Mouse (Mus musculus) limb, embryonic 12.5 days (tissue): ENCODE measurements around the gene Slc13a1. TPM values are rescaled to one million over a fixed set of nuclear protein-coding genes. Genes with fewer than 3 reads are reported as not detected.
"Not testable (repeated sequence)": the region's sequence is repeated elsewhere in the genome, so short reads cannot be mapped to it uniquely, and the experiment has no call there.

Experiments used
- ATAC-seq: fragments of 200-750 bp; cut with Nextera tagmentation; 2 replicates; pipeline ENCODE4 v1.8.0; 2017; ENCODE audit warnings: low read depth, moderate TSS enrichment; ENCODE audit not compliant: insufficient number of reproducible peaks, insufficient read depth, low FRiP score, low TSS enrichment
- H3K27ac ChIP-seq: fragments of 300-500 bp; sonication (generic); 2 replicates; pipeline ENCODE4 v1.5.1; 2016; ENCODE audit warnings: mild to moderate bottlenecking, moderate library complexity
- H3K27me3 ChIP-seq: fragments of 300-500 bp; sonication (generic); 2 replicates; pipeline ENCODE4 v1.6.1; 2016; ENCODE audit warnings: mild to moderate bottlenecking, moderate library complexity
- H3K36me3 ChIP-seq: fragments of 300-500 bp; sonication (generic); 2 replicates; pipeline ENCODE4 v1.6.1; 2016; ENCODE audit warnings: mild to moderate bottlenecking, moderate library complexity
- H3K4me1 ChIP-seq: fragments of 300-500 bp; sonication (generic); replicated peaks from 2 replicates; pipeline ENCODE4 v1.6.1; 2016
- H3K4me2 ChIP-seq: fragments of 300-500 bp; sonication (generic); 2 replicates; pipeline ENCODE4 v1.6.1; 2016; ENCODE audit warnings: mild to moderate bottlenecking, moderate library complexity
- H3K4me3 ChIP-seq: fragments of 300-500 bp; sonication (generic); replicated peaks from 2 replicates; pipeline ENCODE4 v1.5.1; 2016; ENCODE audit warnings: mild to moderate bottlenecking
- H3K9ac ChIP-seq: fragments of 300-500 bp; sonication (generic); replicated peaks from 2 replicates; pipeline ENCODE4 v1.6.1; 2016; ENCODE audit warnings: mild to moderate bottlenecking, moderate library complexity
- H3K9me3 ChIP-seq: fragments of 300-500 bp; sonication (generic); 2 replicates; pipeline ENCODE4 v1.6.1; 2016; ENCODE audit warnings: mild to moderate bottlenecking, moderate library complexity
- WGBS: fragments of 180-500 bp; shearing (Covaris S2); methylation state at CpG from one replicate; pipeline ENCODE4 v1.1.7; 2016; 5-methylcytosine and 5-hydroxymethylcytosine counted together
- polyA plus RNA-seq: library from polyadenylated mRNA; unstranded; fragments of >200 nt; fragmentation: Nextera tagmentation; extraction: Ambion mirVana; gene quantifications from 2 replicates; pipeline ENCODE4 v1.2.1, GENCODE M21; 2016

Gene Slc13a1
- 0.09 TPM in 1 of 2 replicates, not detected in the other for polyA plus RNA-seq

DNA sequence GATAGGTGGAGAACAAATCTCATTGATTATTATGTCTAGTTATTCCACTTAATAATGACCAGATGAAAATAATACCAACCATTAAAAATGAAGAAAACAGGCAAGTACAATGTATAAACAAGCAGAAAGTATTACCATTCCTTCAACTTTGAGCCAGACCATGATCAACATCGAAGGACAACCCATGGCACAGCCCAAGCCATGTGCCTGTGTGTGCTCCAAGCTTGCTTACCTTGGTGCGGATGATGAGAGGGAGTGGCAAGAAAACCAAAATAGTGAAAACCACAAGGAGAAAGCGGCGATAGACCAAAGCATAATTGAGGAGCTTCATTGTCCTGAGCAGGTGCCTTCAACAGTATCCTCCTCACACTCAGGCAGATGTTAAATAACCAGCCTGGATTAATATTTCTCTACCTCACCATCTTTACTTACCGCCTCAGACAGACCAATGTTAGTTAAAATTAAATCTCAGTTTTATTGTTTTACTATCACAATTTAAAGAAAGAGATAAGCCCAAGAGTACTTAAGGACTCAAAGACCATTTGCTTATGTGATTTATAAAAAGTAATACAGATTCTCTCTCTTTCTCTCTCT lies at the start of gene Slc13a1:
Gene Slc13a1, minus strand, starts transcription at position 359 of the 594 bp plus-strand sequence.
- H3K4me1 ChIP-seq = no peaks in the 10 kb centered on the region
- WGBS = 89% methylated on average over 5 of the region's 5 CpGs
- no peaks in the 10 kb centered on the region for H3K27me3 ChIP-seq
- H3K36me3 ChIP-seq = no peaks in the 10 kb centered on the region
- H3K9me3 ChIP-seq = no peaks in the 10 kb centered on the region
- no peak for ATAC-seq
- no peak within 1 kb of the TSS for H3K4me3 ChIP-seq
- H3K27ac ChIP-seq = no peak within 1 kb of the TSS
- no peak within 1 kb of the TSS for H3K9ac ChIP-seq
- no peak within 1 kb of the TSS for H3K4me2 ChIP-seq

DNA sequence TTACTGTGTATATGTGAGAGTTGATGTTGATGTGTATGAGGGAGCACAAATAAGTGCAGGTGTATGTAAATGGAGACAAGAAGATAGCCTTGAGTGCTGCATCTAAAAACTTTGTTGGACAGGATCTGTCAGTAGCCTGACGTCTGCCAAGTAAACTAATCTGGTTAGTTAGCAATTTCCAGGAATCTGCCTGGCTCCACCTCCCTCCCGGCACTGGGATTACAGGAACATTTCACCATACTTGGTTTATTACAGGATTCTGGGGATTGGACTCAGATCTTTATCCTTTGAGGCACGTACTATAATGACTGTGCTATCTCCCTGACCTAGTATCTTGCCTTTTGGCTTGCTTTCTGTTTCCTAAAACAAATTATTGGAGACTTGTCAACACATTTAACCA lies 40.0 kb upstream of the Slc13a1 start:
- Histone ChIP-seq H3K9ac (no peak overlapping the region), H3K4me1 (no peaks in the 10 kb centered on the region), H3K9me3 (no peaks in the 10 kb centered on the region), H3K36me3 (no peaks in the 10 kb centered on the region), H3K4me2 (no peak overlapping the region), H3K27ac (no peak overlapping the region), H3K27me3 (no peaks in the 10 kb centered on the region), H3K4me3 (no peak overlapping the region)
- no peak for ATAC-seq
- 73% methylated on average over 3 of the region's 3 CpGs for WGBS

DNA sequence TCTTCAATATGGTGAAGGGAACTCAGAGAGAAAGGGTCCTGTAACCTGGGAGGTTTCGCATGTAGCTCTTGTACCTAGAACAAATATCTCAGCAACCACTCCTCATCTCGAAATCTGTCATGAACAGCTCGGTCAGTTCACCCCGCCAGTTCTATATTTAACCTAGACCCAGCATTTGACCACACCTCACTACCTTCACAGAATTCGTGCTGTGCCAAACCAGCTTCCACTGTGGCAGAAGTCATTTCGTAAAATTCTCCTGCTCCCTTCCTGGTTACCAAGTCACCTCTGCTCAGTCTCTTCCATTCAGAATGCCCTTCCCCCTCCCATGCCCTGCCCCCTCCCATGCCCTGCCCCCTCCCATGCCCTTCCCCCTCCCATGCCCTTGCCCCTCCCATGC lies 34.3 kb upstream of the Slc13a1 start:
- no peak for ATAC-seq
- Histone ChIP-seq H3K9ac (no peak overlapping the region), H3K27me3 (no peaks in the 10 kb centered on the region), H3K9me3 (no peaks in the 10 kb centered on the region), H3K4me2 (no peak overlapping the region), H3K4me3 (no peak overlapping the region), H3K36me3 (no peaks in the 10 kb centered on the region), H3K27ac (no peak overlapping the region), H3K4me1 (0 out of 2 replicates have a peak, but pooled peaks cover 2% of the 10 kb centered on the region)
- 91% methylated on average over 6 of the region's 6 CpGs for WGBS

DNA sequence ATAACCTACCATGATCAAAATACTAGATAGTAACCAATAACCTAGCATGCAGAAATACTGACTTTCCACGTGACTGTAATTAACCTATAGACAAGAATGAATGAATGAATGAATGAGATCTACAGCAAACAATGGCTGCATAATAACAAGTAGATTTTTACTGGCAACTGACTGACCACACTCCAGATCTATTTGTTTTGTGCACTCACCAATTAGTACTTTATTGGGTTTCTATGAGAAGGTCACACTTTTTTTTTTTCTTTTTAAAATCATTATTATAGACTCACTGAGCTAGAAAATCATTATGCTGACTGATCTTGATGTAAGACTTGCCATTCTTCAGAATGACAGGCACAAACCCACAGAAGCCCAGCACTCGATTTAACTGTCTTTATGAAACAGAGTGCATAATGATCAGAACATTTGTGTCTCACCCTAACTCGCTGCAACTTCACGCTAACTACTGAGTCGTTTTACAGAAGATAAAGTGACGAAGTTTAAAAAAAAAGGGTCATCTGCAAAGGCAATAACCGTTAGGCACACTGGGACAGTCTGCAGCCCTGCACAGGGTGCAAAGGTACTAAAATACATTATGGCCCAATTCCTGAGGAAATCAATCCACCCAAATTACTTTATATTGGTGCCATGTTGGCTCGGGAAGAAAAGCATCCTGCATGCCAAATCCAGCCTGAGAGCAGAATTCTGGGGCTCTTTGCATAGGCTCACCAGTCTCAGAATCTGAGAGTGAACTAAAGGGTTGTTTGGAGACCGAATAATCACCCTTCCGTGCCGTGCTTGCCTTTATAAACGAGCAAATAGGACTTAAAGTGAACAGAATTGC lies 33.0 kb upstream of the Slc13a1 start:
- Histone ChIP-seq H3K36me3 (no peaks in the 10 kb centered on the region), H3K4me3 (no peak overlapping the region), H3K9ac (no peak overlapping the region), H3K27ac (no peak overlapping the region), H3K4me2 (no peak overlapping the region), H3K27me3 (no peaks in the 10 kb centered on the region), H3K4me1 (0 out of 2 replicates have a peak, but pooled peaks cover 2% of the 10 kb centered on the region), H3K9me3 (no peaks in the 10 kb centered on the region)
- ATAC-seq = no peak
- 41% methylated on average over 12 of the region's 12 CpGs for WGBS

DNA sequence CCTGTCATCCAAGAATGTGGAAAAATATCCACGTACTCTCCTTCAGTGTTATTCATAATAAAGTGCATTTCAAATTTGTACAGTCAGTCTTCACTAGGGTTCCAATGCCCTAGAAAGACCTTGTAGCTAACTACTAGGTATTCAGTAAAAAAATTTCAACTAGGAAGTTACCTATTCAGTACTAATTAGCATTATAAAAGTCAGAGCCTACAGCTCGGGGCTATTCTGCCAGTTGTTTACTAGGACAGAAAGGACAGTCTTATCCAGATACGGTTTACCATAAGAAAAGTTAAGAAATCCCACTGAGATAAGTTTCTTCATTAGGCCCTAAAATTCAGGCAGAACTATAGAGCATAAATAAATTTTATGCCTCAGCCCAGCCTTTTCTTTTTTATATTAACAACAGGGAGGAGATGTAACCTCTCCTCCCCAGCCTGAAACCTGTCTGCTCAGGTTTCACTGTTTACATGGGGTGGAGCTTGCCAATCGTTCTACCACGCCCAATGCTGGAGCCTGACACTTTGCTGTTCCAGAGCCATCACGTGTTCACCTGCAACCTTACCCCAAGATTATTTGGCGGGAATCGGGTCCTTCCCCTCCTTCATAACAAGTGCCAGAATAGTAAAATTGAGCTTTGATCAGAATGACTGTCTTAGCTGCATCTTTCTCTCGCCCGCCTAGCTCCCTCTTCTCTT lies 29.8 kb upstream of the Slc13a1 start:
- not testable (repeated sequence) for H3K9ac ChIP-seq, H3K27ac ChIP-seq, H3K27me3 ChIP-seq, H3K36me3 ChIP-seq, H3K9me3 ChIP-seq, H3K4me3 ChIP-seq, H3K4me1 ChIP-seq, ATAC-seq, H3K4me2 ChIP-seq
- WGBS = 79% methylated on average over 10 of the region's 10 CpGs

DNA sequence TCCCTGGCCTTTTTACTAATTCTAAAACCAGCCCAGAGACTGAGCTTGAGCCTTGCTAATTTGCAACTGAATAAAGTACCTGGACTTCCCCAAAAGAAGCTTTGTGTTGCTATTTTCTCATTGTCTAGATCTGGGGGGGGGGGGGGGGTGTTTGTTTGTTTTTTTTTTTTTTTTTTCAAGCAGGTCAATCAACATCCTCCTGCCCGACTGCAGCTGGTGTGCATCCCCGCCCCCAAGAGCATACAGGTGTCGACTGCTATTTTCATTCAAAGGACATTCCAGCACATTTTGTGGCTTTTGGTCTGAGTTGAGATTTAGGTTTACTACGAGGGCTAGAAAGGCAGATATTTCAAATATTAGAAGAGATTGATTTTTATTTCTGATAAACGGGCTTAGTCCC lies 28.5 kb upstream of the Slc13a1 start:
- H3K9ac ChIP-seq, ATAC-seq, H3K9me3 ChIP-seq, H3K4me1 ChIP-seq, H3K4me2 ChIP-seq, H3K27ac ChIP-seq, H3K36me3 ChIP-seq, H3K27me3 ChIP-seq, H3K4me3 ChIP-seq: not testable (repeated sequence)
- WGBS = 65% methylated on average over 5 of the region's 5 CpGs

DNA sequence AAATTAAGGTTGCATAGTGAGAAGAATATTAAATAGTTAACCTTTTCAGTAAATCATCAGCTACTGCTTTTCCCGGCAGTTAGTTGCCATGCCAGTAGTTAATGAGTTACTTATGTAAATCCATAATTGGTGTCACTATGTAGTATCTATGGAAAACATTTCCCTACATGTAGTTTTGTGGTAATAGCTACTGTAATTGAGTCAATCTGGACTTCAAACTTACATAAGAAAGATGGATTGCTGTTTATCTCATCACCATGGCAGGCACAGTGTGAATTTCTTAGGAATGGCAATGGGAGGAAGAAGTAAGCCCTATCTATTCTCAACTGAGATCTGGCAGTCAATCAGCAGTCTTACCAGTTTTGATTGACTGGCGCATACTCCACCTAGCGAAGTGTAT lies 15.5 kb upstream of the Slc13a1 start:
- no peak overlapping the region for H3K4me2 ChIP-seq
- no peak for ATAC-seq
- H3K36me3 ChIP-seq = no peaks in the 10 kb centered on the region

DNA sequence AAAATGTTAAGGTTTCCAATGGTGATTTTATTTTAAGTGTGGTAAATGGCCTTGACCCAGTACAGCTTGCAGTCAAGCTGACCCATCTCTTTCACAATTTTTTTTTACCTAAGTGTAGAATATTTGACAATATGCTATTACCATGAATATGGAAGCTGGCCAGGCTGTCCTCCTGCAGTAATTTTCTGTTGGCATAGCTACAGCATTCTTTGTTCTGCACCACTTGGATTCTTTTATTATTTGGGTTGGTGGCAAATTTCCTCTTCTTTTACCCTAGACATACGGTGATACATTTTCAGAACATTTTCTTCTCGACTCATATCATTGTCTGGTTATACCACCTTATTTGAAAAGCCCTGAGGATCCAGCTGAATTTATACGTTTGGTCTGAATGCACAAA lies 7.5 kb upstream of the Slc13a1 start:
- ATAC-seq = no peak
- Histone ChIP-seq H3K4me3 (no peak overlapping the region), H3K9me3 (no peaks in the 10 kb centered on the region), H3K9ac (no peak overlapping the region), H3K4me2 (no peak overlapping the region), H3K27me3 (no peaks in the 10 kb centered on the region), H3K36me3 (no peaks in the 10 kb centered on the region), H3K27ac (no peak overlapping the region), H3K4me1 (no peaks in the 10 kb centered on the region)
- 81% methylated on average over 3 of the region's 3 CpGs for WGBS

More for the DNA sequence above, 15.5 kb upstream of the Slc13a1 start:
- Histone ChIP-seq H3K4me3 (no peak overlapping the region), H3K9me3 (no peaks in the 10 kb centered on the region), H3K4me1 (no peaks in the 10 kb centered on the region), H3K9ac (no peak overlapping the region), H3K27ac (no peak overlapping the region), H3K27me3 (no peaks in the 10 kb centered on the region)
- 89% methylated on average over 3 of the region's 3 CpGs for WGBS

DNA sequence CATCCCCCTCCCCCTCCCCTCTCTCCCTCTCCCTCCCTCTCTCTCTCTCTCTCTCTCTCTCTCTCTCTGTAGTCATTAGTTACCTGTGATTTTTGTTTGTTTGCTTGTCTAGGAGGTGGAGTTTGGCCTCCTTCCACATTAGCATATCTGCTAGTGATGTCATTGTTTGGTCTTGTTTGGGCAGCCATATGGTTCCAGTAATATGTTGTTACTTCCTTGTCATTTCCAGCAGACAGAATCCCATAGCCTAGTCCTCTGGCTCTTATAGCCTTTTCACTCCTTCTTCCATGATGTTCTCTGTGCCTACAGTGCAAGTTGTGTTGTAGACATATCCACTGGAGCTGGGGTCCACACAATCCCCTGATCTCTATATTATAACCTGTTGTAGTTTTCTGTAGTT lies 6.1 kb upstream of the Slc13a1 start:
- Histone ChIP-seq H3K27ac (no peak overlapping the region), H3K4me2 (no peak overlapping the region), H3K4me3 (no peak overlapping the region), H3K27me3 (no peaks in the 10 kb centered on the region), H3K36me3 (no peaks in the 10 kb centered on the region), H3K4me1 (no peaks in the 10 kb centered on the region), H3K9me3 (no peaks in the 10 kb centered on the region), H3K9ac (no peak overlapping the region)
- ATAC-seq = no peak

DNA sequence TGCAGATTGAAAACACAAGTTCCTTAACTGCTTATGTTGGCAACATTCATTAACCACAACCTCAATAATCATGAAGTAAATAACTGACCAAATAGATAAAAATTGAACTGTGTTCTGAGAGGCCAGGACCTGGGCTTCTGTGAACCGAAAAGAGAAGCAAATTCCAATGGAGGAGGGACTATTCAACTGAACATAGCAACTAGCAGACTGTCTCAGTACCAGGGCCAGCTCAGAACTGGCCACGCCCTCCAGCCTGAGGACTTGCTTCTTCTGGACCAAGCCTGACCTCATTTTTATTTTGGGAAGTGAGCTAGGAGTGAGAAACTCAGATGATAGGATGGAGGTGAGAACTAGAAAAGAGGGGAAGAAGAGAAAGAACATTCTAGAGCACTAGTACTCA lies 4.8 kb upstream of the Slc13a1 start:
- H3K9me3 ChIP-seq = no peaks in the 10 kb centered on the region
- H3K27me3 ChIP-seq = no peaks in the 10 kb centered on the region
- 73% methylated on average over 2 of the region's 2 CpGs for WGBS
- H3K27ac ChIP-seq = no peak overlapping the region
- no peaks in the 10 kb centered on the region for H3K36me3 ChIP-seq
- no peak overlapping the region for H3K4me2 ChIP-seq
- ATAC-seq = no peak
- no peaks in the 10 kb centered on the region for H3K4me1 ChIP-seq
- H3K4me3 ChIP-seq = no peak overlapping the region
- no peak overlapping the region for H3K9ac ChIP-seq

DNA sequence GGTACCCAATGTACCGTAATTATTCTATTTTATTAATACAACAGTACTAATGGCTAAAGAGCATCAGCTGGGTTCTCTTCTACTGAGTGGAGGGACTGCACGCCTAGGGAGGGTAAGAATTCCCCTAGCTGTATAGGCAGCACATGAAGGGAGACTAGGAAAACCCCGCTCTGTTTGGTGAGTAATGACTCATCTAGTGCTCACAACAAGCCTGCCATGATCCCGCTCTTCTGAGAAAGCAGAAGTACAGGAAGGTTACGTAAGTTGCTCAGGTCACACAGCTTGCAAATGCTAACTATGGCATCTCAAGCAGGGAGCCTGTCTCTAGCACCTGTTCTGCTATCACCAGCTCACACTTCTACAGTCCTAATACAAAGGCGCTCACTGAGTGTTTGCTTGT lies 1.1 kb downstream of the Slc13a1 start:
- H3K9ac ChIP-seq = no peak overlapping the region
- ATAC-seq = no peak
- 88% methylated on average over 6 of the region's 6 CpGs for WGBS
- no peaks in the 10 kb centered on the region for H3K9me3 ChIP-seq
- no peaks in the 10 kb centered on the region for H3K27me3 ChIP-seq
- H3K4me3 ChIP-seq = no peak overlapping the region
- H3K4me2 ChIP-seq = no peak overlapping the region
- no peaks in the 10 kb centered on the region for H3K4me1 ChIP-seq
- H3K36me3 ChIP-seq = no peaks in the 10 kb centered on the region
- no peak overlapping the region for H3K27ac ChIP-seq
